Mouse (Mus musculus) stomach, postnatal 0 days (tissue): ENCODE measurements at regions not wholly inside any gene's neighbourhood (a gene's known extent, or its start where the extent isn't known, plus 50 kb on each side); places are given as distances from the start of the nearest gene placed in this dataset.

Experiments used
- CTCF ChIP-seq: IDR thresholded peaks from 2 replicates; pipeline ENCODE4 v1.5.1; 2016; ENCODE audit warnings: antibody characterized with exemption, low read depth, mild to moderate bottlenecking, moderate library complexity
- EP300 ChIP-seq: optimal IDR thresholded peaks from 2 replicates; pipeline ENCODE3; 2016; ENCODE audit warnings: antibody characterized with exemption

DNA sequence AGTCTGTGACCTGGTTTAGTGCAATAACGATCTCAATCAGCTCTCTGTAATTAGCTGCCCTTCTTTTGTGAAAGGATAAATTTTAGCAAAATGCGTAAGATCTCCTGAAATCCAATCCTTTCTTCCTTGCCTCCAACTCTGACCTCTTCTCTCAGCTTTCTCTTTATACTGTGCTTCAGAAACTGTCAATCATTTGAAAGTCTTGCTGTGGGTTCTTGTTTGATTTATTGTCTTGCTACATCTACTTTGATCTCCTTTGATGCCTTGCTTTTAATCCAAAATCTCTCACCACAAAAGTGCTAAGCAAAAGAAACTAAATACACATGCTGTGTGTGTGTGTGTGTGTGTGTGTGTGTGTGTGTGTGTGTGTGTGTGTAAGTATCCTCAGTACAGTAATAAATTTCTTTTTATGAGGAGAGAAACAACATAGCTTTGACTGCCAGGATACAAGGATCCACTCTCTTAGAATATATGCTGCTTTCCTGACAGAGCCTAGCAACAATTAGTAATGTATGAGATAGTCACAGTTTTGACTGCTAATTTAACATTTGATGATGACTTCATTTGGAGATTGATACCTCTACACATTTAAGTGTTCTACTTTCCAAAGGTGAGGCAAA is 270.5 kb downstream of the Cdh11 start:
- TF ChIP-seq CTCF, result no peak
- no peak for TF ChIP-seq EP300
